Mouse (Mus musculus) CH12.LX (cell line): Measurements from ENCODE around the gene Kif26b. TPM values are rescaled to one million over a fixed set of nuclear protein-coding genes. Genes with fewer than 3 reads are reported as not detected.

Source experiments
- DNase-seq: peaks from one replicate; pipeline ENCODE4 v3.0.0-alpha.2; 2013; ENCODE audit errors: extremely low read depth
- H3K27ac ChIP-seq: 2 replicates; pipeline ENCODE4 v1.5.1; 2012; ENCODE audit warnings: low read depth, mild to moderate bottlenecking, control low read depth, moderate library complexity; ENCODE audit not compliant: insufficient read depth
- H3K27me3 ChIP-seq: replicated peaks from 2 replicates; pipeline ENCODE3; 2012; ENCODE audit warnings: inconsistent platforms
- H3K36me3 ChIP-seq, 2 experiments: replicated peaks in 1 of 2; 2 replicates each; pipeline versions ENCODE3 to v1.6.1; 2012; ENCODE audit warnings: inconsistent platforms in 1 of 2, low read length in 1 of 2, mild to moderate bottlenecking in 1 of 2, mixed read lengths in 1 of 2, moderate library complexity in 1 of 2; ENCODE audit not compliant: control insufficient read depth in 1 of 2, insufficient read depth in 1 of 2
- H3K4me1 ChIP-seq, 2 experiments: 2 replicates each; pipeline ENCODE4 v1.6.1; 2012; ENCODE audit warnings: inconsistent platforms in 1 of 2, moderate library complexity in 1 of 2; ENCODE audit not compliant: insufficient read depth in 2 of 2, control insufficient read depth in 1 of 2
- H3K4me2 ChIP-seq: 2 replicates; pipeline ENCODE4 v1.6.1; 2012; ENCODE audit warnings: low read depth, mild to moderate bottlenecking, control low read depth; ENCODE audit not compliant: poor library complexity, insufficient read depth, severe bottlenecking
- H3K4me3 ChIP-seq, 3 experiments: fragments of 150-350 bp in 1 of 3; sonication (generic) in 1 of 3; replicated peaks in 1 of 3; 2 replicates each; pipeline versions ENCODE3 to v1.5.1; 2011 to 2012; ENCODE audit warnings: low read depth in 2 of 3, low read length in 2 of 3, mild to moderate bottlenecking in 2 of 3, moderate library complexity in 2 of 3, control low read depth in 1 of 3, improper control_type of control experiment in 1 of 3, inconsistent platforms in 1 of 3, mixed read lengths in 1 of 3; ENCODE audit not compliant: poor library complexity in 1 of 3
- H3K79me2 ChIP-seq: replicated peaks from 2 replicates; pipeline ENCODE4 v1.6.1; 2012; ENCODE audit warnings: mild to moderate bottlenecking, moderate library complexity; ENCODE audit not compliant: control insufficient read depth, poor library complexity, insufficient read depth, severe bottlenecking; ENCODE audit errors: extremely low read depth
- H3K9ac ChIP-seq: 2 replicates; pipeline ENCODE4 v1.6.1; 2012; ENCODE audit warnings: low read depth, mild to moderate bottlenecking, control low read depth, moderate library complexity; ENCODE audit not compliant: insufficient read depth
- H3K9me3 ChIP-seq: replicated peaks from 2 replicates; pipeline ENCODE3; 2012; ENCODE audit warnings: low read length, inconsistent platforms, mixed read lengths
- BHLHE40 ChIP-seq: IDR thresholded peaks from 2 replicates; pipeline ENCODE4 v1.6.1; 2011; ENCODE audit warnings: mild to moderate bottlenecking, low read depth, low read length, improper control_type of control experiment
- ELF1 ChIP-seq: IDR thresholded peaks from 2 replicates; pipeline ENCODE4 v1.6.1; 2014; ENCODE audit warnings: low read depth, mild to moderate bottlenecking, inconsistent platforms, low read length, improper control_type of control experiment
- EP300 ChIP-seq: IDR thresholded peaks from 2 replicates; pipeline ENCODE4 v1.6.1; 2011; ENCODE audit warnings: low read length, improper control_type of control experiment
- ETS1 ChIP-seq: conservative IDR thresholded peaks from 2 replicates; pipeline ENCODE4 v1.6.1; 2012; ENCODE audit warnings: low read depth, mild to moderate bottlenecking, inconsistent platforms, low read length, improper control_type of control experiment, moderate library complexity
- GABPA ChIP-seq: IDR thresholded peaks from 2 replicates; pipeline ENCODE4 v1.6.1; 2012; ENCODE audit warnings: low read depth, low read length, improper control_type of control experiment, inconsistent platforms; ENCODE audit not compliant: insufficient replicate concordance
- HCFC1 ChIP-seq: IDR thresholded peaks from 2 replicates; pipeline ENCODE4 v1.6.1; 2012; ENCODE audit warnings: low read depth, mild to moderate bottlenecking, inconsistent platforms, low read length, improper control_type of control experiment
- MAFK ChIP-seq: IDR thresholded peaks from 2 replicates; pipeline ENCODE4 v1.6.1; 2011; ENCODE audit warnings: low read length, improper control_type of control experiment; ENCODE audit not compliant: insufficient replicate concordance
- MAX ChIP-seq: IDR thresholded peaks from 2 replicates; pipeline ENCODE4 v1.6.1; 2011; ENCODE audit warnings: low read length, improper control_type of control experiment
- MEF2A ChIP-seq: IDR thresholded peaks from 2 replicates; pipeline ENCODE4 v1.6.1; 2014; ENCODE audit warnings: low read depth, mild to moderate bottlenecking, inconsistent platforms, low read length, improper control_type of control experiment, borderline replicate concordance
- MXI1 ChIP-seq: IDR thresholded peaks from 2 replicates; pipeline ENCODE4 v1.6.1; 2011; ENCODE audit warnings: mild to moderate bottlenecking, low read depth, low read length, improper control_type of control experiment
- MYC ChIP-seq: IDR thresholded peaks from 2 replicates; pipeline ENCODE4 v1.6.1; 2011; ENCODE audit warnings: low read depth, mild to moderate bottlenecking, improper control_type of control experiment, low read length
- NELFE ChIP-seq: IDR thresholded peaks from 2 replicates; pipeline ENCODE4 v1.6.1; 2011; ENCODE audit warnings: low read depth, low read length, improper control_type of control experiment
- NRF1 ChIP-seq: IDR thresholded peaks from 2 replicates; pipeline ENCODE4 v1.6.1; 2014; ENCODE audit warnings: low read depth, mild to moderate bottlenecking, inconsistent platforms, low read length, improper control_type of control experiment, moderate library complexity
- PAX5 ChIP-seq: IDR thresholded peaks from 2 replicates; pipeline ENCODE4 v1.6.1; 2012; ENCODE audit warnings: low read length, inconsistent platforms, mixed read lengths
- POLR2AphosphoS2 ChIP-seq: IDR thresholded peaks from 2 replicates; pipeline ENCODE4 v1.6.1; 2011; ENCODE audit warnings: low read depth, low read length, improper control_type of control experiment
- RAD21 ChIP-seq: IDR thresholded peaks from 2 replicates; pipeline ENCODE4 v1.6.1; 2011; ENCODE audit warnings: low read depth, mild to moderate bottlenecking, low read length, improper control_type of control experiment, moderate library complexity
- RCOR1 ChIP-seq: conservative IDR thresholded peaks from 2 replicates; pipeline ENCODE4 v1.6.1; 2012; ENCODE audit warnings: low read depth, mild to moderate bottlenecking, inconsistent platforms, low read length, improper control_type of control experiment
- TBP ChIP-seq: conservative IDR thresholded peaks from 2 replicates; pipeline ENCODE4 v1.6.1; 2011; ENCODE audit warnings: low read depth, low read length, improper control_type of control experiment
- TCF12 ChIP-seq: IDR thresholded peaks from 2 replicates; pipeline ENCODE4 v1.6.1; 2014; ENCODE audit warnings: low read depth, mild to moderate bottlenecking, inconsistent platforms, low read length, improper control_type of control experiment
- UBTF ChIP-seq: IDR thresholded peaks from 2 replicates; pipeline ENCODE4 v1.6.1; 2012; ENCODE audit warnings: low read depth, mild to moderate bottlenecking, inconsistent platforms, low read length, improper control_type of control experiment, moderate library complexity
- ZMIZ1 ChIP-seq: IDR thresholded peaks from 2 replicates; pipeline ENCODE4 v1.6.1; 2012; ENCODE audit warnings: low read depth, mild to moderate bottlenecking, inconsistent platforms, low read length, improper control_type of control experiment
- dilution Hi-C: fragments of 300-500 bp; cut with MboI; formaldehyde crosslinking; loops from 2 replicates; pipeline ENCODE4 v1.14.3; 2020; ENCODE audit warnings: low sequenced_read_pairs; ENCODE audit not compliant: extremely low pct_unique_long_range_greater_than_20kb, extremely low pct_ligation_motif_present
- in situ Hi-C: fragments of 300-500 bp; cut with MboI; formaldehyde crosslinking; loops from 3 replicates; pipeline ENCODE4 v1.14.3; 2019; ENCODE audit warnings: low sequenced_read_pairs, low pct_ligation_motif_present, low pct_unique_long_range_greater_than_20kb, mixed read lengths
- polyA plus RNA-seq: library from polyadenylated mRNA; unstranded; fragments of >175 nt; gene quantifications from 2 replicates; pipeline ENCODE4 v1.2.1, GENCODE M21; 2012; ENCODE audit warnings: low read depth; ENCODE audit not compliant: insufficient read length
- total RNA-seq, 2 experiments: library from RNA; depleted of rRNA; stranded (reverse); fragments of 300-350 nt in 1 of 2; fragments of >200 nt in 1 of 2; gene quantifications; 2 replicates each; pipeline ENCODE4 v1.2.3; 2012 to 2014

Gene Kif26b
- total and polyA plus RNA-seq, 3 experiments = 0.09 TPM; not detected in 2

GRCm38 (mm10) chr1:178639951-178640350 is 111.0 kb downstream of the Kif26b start:
- Histone ChIP-seq H3K9me3 (no peaks in the 10 kb centered on the region), H3K4me3 (no peak overlapping the region), H3K4me2 (no peak overlapping the region), H3K79me2 (no peaks in the 10 kb centered on the region), H3K4me1 (peaks cover 0 to 19% of the 10 kb centered on the region in 2 experiments; a peak in 2 of 4 replicates), H3K36me3 (no peaks in the 10 kb centered on the region), H3K27me3 (no peaks in the 10 kb centered on the region), H3K9ac (no peak overlapping the region), H3K27ac (no peak overlapping the region)
- dilution Hi-C loops = no loop called here
- in situ Hi-C loops = no loop called here
- TF ChIP-seq EP300 (no peak), GABPA (no peak), MEF2A (no peak), NRF1 (no peak), HCFC1 (no peak), ELF1 (no peak), ZMIZ1 (no peak), MXI1 (no peak), PAX5 (no peak), MYC (no peak), RCOR1 (no peak), TCF12 (no peak), BHLHE40 (no peak), TBP (no peak), MAX (no peak)
- DNase-seq = no peak

DNA sequence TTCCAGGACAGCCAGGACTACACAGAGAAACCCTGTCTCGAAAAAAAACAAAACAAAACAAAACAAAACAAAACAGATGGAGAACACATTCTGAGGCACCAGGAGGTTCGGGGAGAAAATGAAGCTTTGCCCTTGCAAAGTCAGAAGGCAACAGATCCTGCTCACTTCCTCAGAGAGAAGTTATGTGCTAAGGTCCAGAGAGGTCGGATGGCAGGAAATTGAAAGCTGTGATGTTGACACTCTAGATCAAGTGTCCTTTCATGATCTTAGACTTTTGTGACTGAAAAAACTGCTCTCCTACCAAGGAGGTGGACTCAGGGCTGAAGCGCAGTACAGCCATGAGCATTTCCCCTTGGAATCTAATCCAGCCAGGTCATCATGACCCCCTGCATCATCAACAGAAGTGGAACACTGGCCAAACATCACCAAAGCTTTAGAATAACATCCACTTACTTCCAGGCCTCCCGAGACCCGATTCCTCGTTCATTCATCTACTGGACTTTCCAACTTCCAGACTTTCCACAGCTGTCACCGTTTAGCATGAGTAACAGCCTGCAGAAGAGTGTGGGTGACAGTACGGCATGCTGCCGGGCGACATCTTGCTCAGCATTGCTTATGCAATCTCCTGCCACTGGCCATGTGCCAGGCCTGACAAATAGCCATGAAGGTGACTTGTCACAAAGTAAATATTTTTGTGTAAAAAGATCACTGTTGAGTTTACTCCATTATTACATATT is 112.0 kb downstream of the Kif26b start:
- Histone ChIP-seq H3K36me3 (no peaks in the 10 kb centered on the region), H3K4me1 (peaks cover 0 to 19% of the 10 kb centered on the region in 2 experiments; a peak in 2 of 4 replicates), H3K9ac (no peak overlapping the region), H3K4me2 (no peak overlapping the region), H3K27me3 (no peaks in the 10 kb centered on the region), H3K27ac (no peak overlapping the region), H3K4me3 (no peak overlapping the region), H3K79me2 (no peaks in the 10 kb centered on the region), H3K9me3 (no peaks in the 10 kb centered on the region)
- dilution Hi-C loops = no loop called here
- no peak for DNase-seq
- TF ChIP-seq NELFE = no peak
- TF ChIP-seq EP300 = no peak
- no peak for TF ChIP-seq RAD21
- no peak for TF ChIP-seq UBTF
- no peak for TF ChIP-seq POLR2AphosphoS2
- no peak for TF ChIP-seq MAFK
- no peak for TF ChIP-seq ETS1
- TF ChIP-seq BHLHE40 = no peak
- in situ Hi-C loops = no loop called here
